42 mouse cellular contexts compared by ENCODE assay signal in genomic region chr3:146615496-146615895, GRCm38 (mm10). TPM values are rescaled to one million over a fixed set of nuclear protein-coding genes. Genes with fewer than 3 reads are reported as not detected.
"Had no signal": no experiment of that assay in that cellular context is flagged by ENCODE, and none has a peak within 500 bp of the region (broad histone marks: within the 10 kb centered on the region; RNA-seq: fewer than 3 reads in every experiment).

Gene Dnase2b (minus strand): TSS chr3:146615596.

- H3K36me3 ChIP-seq: limb, embryonic 10.5 days; limb, embryonic 12.5 days; limb, embryonic 13.5 days; limb, embryonic 15.5 days; liver, embryonic 12.5 days; liver, embryonic 13.5 days; liver, embryonic 15.5 days; lung, embryonic 15.5 days; midbrain, embryonic 10.5 days; midbrain, embryonic 12.5 days; midbrain, embryonic 13.5 days; midbrain, embryonic 15.5 days had no signal

- H3K27ac ChIP-seq: left cerebral cortex, adult 2 months; limb, embryonic 10.5 days; limb, embryonic 12.5 days; limb, embryonic 13.5 days; limb, embryonic 15.5 days; liver, embryonic 12.5 days; liver, embryonic 13.5 days; liver, embryonic 14.5 days; liver, embryonic 15.5 days; lung, embryonic 15.5 days; macrophage; midbrain, embryonic 10.5 days; midbrain, embryonic 12.5 days; midbrain, embryonic 13.5 days; midbrain, embryonic 15.5 days had no signal

- H3K4me1 ChIP-seq: limb, embryonic 10.5 days; limb, embryonic 12.5 days; limb, embryonic 13.5 days; limb, embryonic 15.5 days; lung, embryonic 15.5 days; midbrain, embryonic 10.5 days; midbrain, embryonic 12.5 days; midbrain, embryonic 13.5 days; midbrain, embryonic 15.5 days had no signal

- H3K4me3 ChIP-seq: left cerebral cortex, adult 2 months; limb, embryonic 10.5 days; limb, embryonic 12.5 days; limb, embryonic 13.5 days; limb, embryonic 15.5 days; liver, embryonic 12.5 days; liver, embryonic 13.5 days; liver, embryonic 15.5 days; lung, embryonic 15.5 days; megakaryocyte, embryonic 14.5 days; midbrain, embryonic 10.5 days; midbrain, embryonic 12.5 days; midbrain, embryonic 13.5 days; midbrain, embryonic 15.5 days; myocyte had no signal

- H3K9ac ChIP-seq: limb, embryonic 12.5 days; limb, embryonic 13.5 days; limb, embryonic 15.5 days; liver, embryonic 12.5 days; liver, embryonic 13.5 days; liver, embryonic 14.5 days; liver, embryonic 15.5 days; liver, postnatal 0 days; lung, embryonic 14.5 days; lung, embryonic 15.5 days; midbrain, embryonic 12.5 days; midbrain, embryonic 13.5 days; midbrain, embryonic 15.5 days had no signal

- H3K27me3 ChIP-seq: limb, embryonic 12.5 days; limb, embryonic 13.5 days; limb, embryonic 15.5 days; liver, embryonic 12.5 days; liver, embryonic 13.5 days; liver, embryonic 15.5 days; lung, embryonic 15.5 days; midbrain, embryonic 12.5 days; midbrain, embryonic 13.5 days; midbrain, embryonic 15.5 days had no signal

- H3K9me3 ChIP-seq: limb, embryonic 10.5 days; limb, embryonic 12.5 days; limb, embryonic 13.5 days; limb, embryonic 15.5 days; liver, embryonic 12.5 days; liver, embryonic 13.5 days; liver, embryonic 15.5 days; lung, embryonic 15.5 days; megakaryocyte, embryonic 14.5 days; midbrain, embryonic 10.5 days; midbrain, embryonic 12.5 days; midbrain, embryonic 13.5 days; midbrain, embryonic 15.5 days had no signal

- DNase-seq: left cerebral cortex, postnatal 4 days; liver; liver, embryonic 13.5 days; liver, postnatal 0 days; lung, adult 18-20 months; lung, adult 2 months; lung, embryonic 14.5 days; lung, postnatal 10 days; lung, postnatal 14 days; lung, postnatal 36 days; lung, postnatal 4 days; midbrain, embryonic 14.5 days had no signal

- H3K4me2 ChIP-seq: limb, embryonic 12.5 days; limb, embryonic 13.5 days; limb, embryonic 15.5 days; liver, embryonic 12.5 days; liver, embryonic 13.5 days; liver, embryonic 15.5 days; lung, embryonic 14.5 days; lung, embryonic 15.5 days; midbrain, embryonic 11.5 days; midbrain, embryonic 12.5 days; midbrain, embryonic 13.5 days; midbrain, embryonic 15.5 days had no signal

- ATAC-seq: liver, embryonic 12.5 days; liver, postnatal 0 days; lung, postnatal 0 days; midbrain, embryonic 13.5 days; midbrain, embryonic 15.5 days; midbrain, embryonic 16.5 days had no signal

RNA-seq across cellular contexts. Expression of gene Dnase2b, which starts in this region (rescaled TPM):
- total RNA-seq: left cerebral cortex, adult 18-20 months; left cerebral cortex, adult 2 months; left cerebral cortex, adult 8-10 months; left cerebral cortex, postnatal 10 days; left cerebral cortex, postnatal 14 days; left cerebral cortex, postnatal 25 days; left cerebral cortex, postnatal 36 days; left cerebral cortex, postnatal 4 days; megakaryocyte progenitor cell, adult 5-6 weeks; midbrain, postnatal 0 days had no signal
- polyA plus RNA-seq: limb, embryonic 11.5 days; limb, embryonic 12.5 days; limb, embryonic 13.5 days; lung, embryonic 14.5 days; lung, embryonic 15.5 days; lung, embryonic 16.5 days; macrophage; midbrain, embryonic 10.5 days; midbrain, embryonic 11.5 days; midbrain, embryonic 12.5 days; midbrain, embryonic 13.5 days; midbrain, embryonic 14.5 days; midbrain, embryonic 15.5 days; midbrain, embryonic 16.5 days; midbrain, postnatal 0 days; myocyte; neural tube, embryonic 11.5 days had no signal
